In genomic region chr17:35544680-35545079, GRCm38 (mm10) we compare ENCODE assay signal across 8 mouse cellular contexts. TPM values are rescaled to one million over a fixed set of nuclear protein-coding genes. Genes with fewer than 3 reads are reported as not detected.
A peak's percentile ranks its signal among the peaks of the same experiment; 100 is the strongest.
DNase-seq lines count a peak whose midpoint lies in the region; ATAC-seq and TF ChIP-seq lines count a peak whose summit lies in the region.
"Had no signal": no experiment of that assay in that cellular context is flagged by ENCODE, and none has a peak within 500 bp of the region (broad histone marks: within the 10 kb centered on the region; RNA-seq: fewer than 3 reads in every experiment).

No protein-coding gene starts in this region.

- no peak for TF ChIP-seq EP300 in liver, embryonic 14.5 days (IDR thresholded peaks at IDR 0.05; ENCODE audit: low read depth)

- peak; percentile 76 for TF ChIP-seq CTCF in testis, adult 2 months (IDR thresholded peaks at IDR 0.05; ENCODE audit: control insufficient read depth, insufficient read depth, insufficient replicate concordance, low read depth, low read length)
- peak; percentile 87 for TF ChIP-seq CTCF in liver, embryonic 14.5 days (IDR thresholded peaks at IDR 0.05; ENCODE audit: low read depth)

- TF ChIP-seq POLR2A in testis, adult 2 months (IDR thresholded peaks at IDR 0.05; ENCODE audit: control insufficient read depth, low read depth, low read length) = no peak

- H3K27me3 ChIP-seq in testis, adult 2 months (ENCODE audit: control insufficient read depth, insufficient read depth, low read length) = no peaks in the 10 kb centered on the region
- H3K27me3 ChIP-seq in liver, embryonic 14.5 days (ENCODE audit: control insufficient read depth, insufficient read depth, low read length) = no peaks in the 10 kb centered on the region; the same call in 1 of the 2 replicates

- WGBS in liver, embryonic 14.5 days (ENCODE audit: insufficient replicate concordance) = 29% methylated on average over 6 of the region's 6 CpGs

- DNase-seq in testis, postnatal 14 days (ENCODE audit: low spot score) = no peak
- DNase-seq in adrenal gland, postnatal 10 days = peak; percentile 71
- DNase-seq in embryo, embryonic 10.5 days (ENCODE audit: low spot score) = peak; percentile 76
- peak; percentile 73 for DNase-seq in induced T-regulatory cell, adult 2 months (ENCODE audit: low read depth)
- no peak for DNase-seq in liver, embryonic 14.5 days (ENCODE audit: low read depth in 3 of 3, low spot score in 3 of 3)

- H3K9ac ChIP-seq in liver, embryonic 14.5 days (replicated peaks) = no peak overlapping the region

- H3K4me1 ChIP-seq in testis, adult 2 months (ENCODE audit: control insufficient read depth, insufficient read depth, low read length) = no peaks in the 10 kb centered on the region; the same call in 1 of the 2 replicates
- H3K4me1 ChIP-seq in liver, embryonic 14.5 days (replicated peaks; ENCODE audit: control insufficient read depth in 2 of 2, insufficient read depth in 2 of 2, low read length in 1 of 2) = no peaks in the 10 kb centered on the region

- no peaks in the 10 kb centered on the region for H3K36me3 ChIP-seq in testis, adult 2 months (ENCODE audit: control insufficient read depth, insufficient read depth, low read length)
- H3K36me3 ChIP-seq in liver, embryonic 14.5 days (replicated peaks; ENCODE audit: control insufficient read depth, insufficient read depth, low read depth) = no peaks in the 10 kb centered on the region

- H3K4me3 ChIP-seq in testis, adult 2 months (ENCODE audit: control insufficient read depth, low read depth, low read length) = no peak overlapping the region
- no peak overlapping the region for H3K4me3 ChIP-seq in liver, embryonic 14.5 days (ENCODE audit: insufficient read depth in 1 of 2, low read depth in 2 of 2, low read length in 2 of 2)

- H3K9me3 ChIP-seq in liver, embryonic 14.5 days (ENCODE audit: control insufficient read depth, low read length) = no peaks in the 10 kb centered on the region

- H3K4me2 ChIP-seq in liver, embryonic 14.5 days (ENCODE audit: low read depth) = no peak overlapping the region

- ATAC-seq in liver, embryonic 14.5 days (ENCODE audit: insufficient read depth) = no peak
- ATAC-seq in neutrophil, adult 5-6 weeks (ENCODE audit: extremely low read depth, insufficient number of reproducible peaks, low FRiP score, poor library complexity, severe bottlenecking) = 0 out of 2 replicates have a peak, but pooled peaks have one; percentile 32

- H3K27ac ChIP-seq in testis, adult 2 months (ENCODE audit: control insufficient read depth, insufficient read depth, low read depth, low read length) = no peak overlapping the region
- no peak overlapping the region for H3K27ac ChIP-seq in liver, embryonic 14.5 days

RNA-seq across cellular contexts. Expression of gene Cdsn, which starts 7.2 kb away (rescaled TPM):
- polyA plus RNA-seq in testis, adult 2 months (2012; rRNA removed) = 8.7 and 9.5 TPM in 2 replicates
- under 1 TPM; 0.24 to 0.30 TPM for total RNA-seq in adrenal gland, postnatal 10 days (2021)
- not detected in 2 replicates for polyA plus RNA-seq in liver, embryonic 14.5 days (2012; rRNA removed)
- polyA plus RNA-seq in liver, embryonic 14.5 days (2014; fragmentation: Nextera tagmentation; extraction: Ambion mirVana) = not detected in 2 replicates
- total RNA-seq in neutrophil, adult 5-6 weeks (2017) = not detected in 2 replicates

RNA-seq across cellular contexts. Expression of gene Psors1c2, which starts 11.7 kb away (rescaled TPM):
- 2.5 and 3.6 TPM in 2 replicates for polyA plus RNA-seq in testis, adult 2 months (2012; rRNA removed)
- not detected for total RNA-seq in adrenal gland, postnatal 10 days (2021)
- 0.05 and 0.09 TPM in 2 replicates for polyA plus RNA-seq in liver, embryonic 14.5 days (2012; rRNA removed)
- polyA plus RNA-seq in liver, embryonic 14.5 days (2014; fragmentation: Nextera tagmentation; extraction: Ambion mirVana) = not detected in 2 replicates
- total RNA-seq in neutrophil, adult 5-6 weeks (2017) = not detected in 2 replicates

RNA-seq across cellular contexts. Expression of gene 2300002M23Rik, which starts 22.6 kb away (rescaled TPM):
- polyA plus RNA-seq in testis, adult 2 months (2012; rRNA removed) = 1.8 TPM in 1 of 2 replicates, not detected in the other
- total RNA-seq in adrenal gland, postnatal 10 days (2021) = not detected
- not detected in 2 replicates for polyA plus RNA-seq in liver, embryonic 14.5 days (2012; rRNA removed)
- not detected in 2 replicates for polyA plus RNA-seq in liver, embryonic 14.5 days (2014; fragmentation: Nextera tagmentation; extraction: Ambion mirVana)
- not detected in 2 replicates for total RNA-seq in neutrophil, adult 5-6 weeks (2017)
- polyA plus RNA-seq: heart, embryonic 14.5 days had no signal

RNA-seq across cellular contexts. Expression of gene Cchcr1, which starts 27.8 kb away (rescaled TPM):
- 294 and 295 TPM in 2 replicates for polyA plus RNA-seq in testis, adult 2 months (2012; rRNA removed)
- 10 to 100 TPM in 1 of 2 experiments, 1 to 10 TPM in 1; 9.9 to 15.8 TPM for total RNA-seq in adrenal gland, postnatal 10 days (2021)
- polyA plus RNA-seq in liver, embryonic 14.5 days (2012; rRNA removed) = 7.5 and 9.4 TPM in 2 replicates
- 3.8 and 4.9 TPM in 2 replicates for polyA plus RNA-seq in liver, embryonic 14.5 days (2014; fragmentation: Nextera tagmentation; extraction: Ambion mirVana)
- 3.1 TPM in 2 replicates for total RNA-seq in neutrophil, adult 5-6 weeks (2017)

RNA-seq across cellular contexts. Expression of gene Tcf19, which starts 28.1 kb away (rescaled TPM):
- 2.5 and 2.6 TPM in 2 replicates for polyA plus RNA-seq in testis, adult 2 months (2012; rRNA removed)
- total RNA-seq in adrenal gland, postnatal 10 days (2021) = 10 to 100 TPM; 20.3 to 25.1 TPM
- 30.0 and 30.5 TPM in 2 replicates for polyA plus RNA-seq in liver, embryonic 14.5 days (2012; rRNA removed)
- polyA plus RNA-seq in liver, embryonic 14.5 days (2014; fragmentation: Nextera tagmentation; extraction: Ambion mirVana) = 46.0 and 46.2 TPM in 2 replicates
- 1.4 and 2.5 TPM in 2 replicates for total RNA-seq in neutrophil, adult 5-6 weeks (2017)

Comparison
In these comparisons a context has a peak if more than half of its experiments do, and no peak if none do; other contexts are left out.
1. DNase-seq: peak in adrenal gland, postnatal 10 days (single experiment), embryo, embryonic 10.5 days (single experiment) and induced T-regulatory cell, adult 2 months (single experiment); none in testis, postnatal 14 days (single experiment) and liver, embryonic 14.5 days (0 of 3).